Mouse (Mus musculus) G1E (cell line): ENCODE measurements around the gene Saal1.

ENCODE experiments used
- CTCF ChIP-seq: IDR thresholded peaks from 2 replicates; pipeline ENCODE4 v1.5.1; 2012; ENCODE audit warnings: low read depth, low read length, inconsistent platforms, mixed read lengths
- GATA1 ChIP-seq: IDR thresholded peaks from 2 replicates; pipeline ENCODE4 v1.6.1; 2012; ENCODE audit warnings: borderline replicate concordance, low read length, inconsistent platforms, mixed read lengths
- POLR2AphosphoS5 ChIP-seq: IDR thresholded peaks from 2 replicates; pipeline ENCODE4 v1.6.1; 2012; ENCODE audit warnings: low read depth, low read length, inconsistent platforms; ENCODE audit not compliant: insufficient replicate concordance

DNA sequence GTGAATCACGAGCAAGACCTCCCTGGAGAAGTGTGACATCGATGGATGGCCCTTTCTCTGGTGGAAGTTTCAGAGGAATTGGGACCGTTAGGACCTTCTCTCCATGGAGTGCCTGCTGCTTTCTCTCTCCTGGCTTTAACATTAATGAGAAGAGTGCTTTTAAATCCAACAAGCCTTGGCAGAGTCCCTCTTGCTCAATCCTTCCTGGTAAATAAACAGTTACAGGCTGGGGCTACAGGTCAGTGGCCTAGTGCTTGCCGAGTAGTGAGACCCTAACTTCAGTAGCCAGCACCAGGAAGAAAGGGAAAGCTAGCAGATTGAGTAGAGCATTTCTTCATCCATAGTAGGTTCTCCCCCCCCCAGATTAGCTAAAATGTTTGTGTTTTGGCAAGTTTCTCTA lies 22.0 kb upstream of the Saal1 start, which contains the start of gene Saa4:
- no peak for TF ChIP-seq CTCF
- TF ChIP-seq POLR2AphosphoS5, result no peak
- no peak for TF ChIP-seq GATA1
